Mouse (Mus musculus): Measurements from ENCODE around the gene Tarbp1. TPM values are rescaled to one million over a fixed set of nuclear protein-coding genes. Genes with fewer than 3 reads are reported as not detected.
"Not testable (repeated sequence)": the region's sequence is repeated elsewhere in the genome, so short reads cannot be mapped to it uniquely, and the experiment has no call there.

The Tarbp1 gene
- polyA plus RNA-seq, 1 experiment from 2014 or later: 2.8 TPM

GRCm38 (mm10) chr8:126433827-126434226, 41.0 kb downstream of the Tarbp1 start:
- 87% methylated on average over 7 of the region's 7 CpGs for WGBS
- DNase-seq (ENCODE audit: low spot score): no peak
- no peaks in the 10 kb centered on the region for H3K27me3 ChIP-seq (ENCODE audit: control insufficient read depth, insufficient read depth, low read length)

GRCm38 (mm10) chr8:126429635-126430034, 45.2 kb downstream of the Tarbp1 start:
- no peak overlapping the region for H3K4me3 ChIP-seq (ENCODE audit: low read depth, low read length)
- H3K36me3 ChIP-seq (ENCODE audit: control insufficient read depth, insufficient read depth, low read length): peaks cover 4% of the 10 kb centered on the region
- H3K4me2 ChIP-seq (ENCODE audit: low read depth): no peak overlapping the region
- no peak for DNase-seq (ENCODE audit: low spot score)
- H3K27ac ChIP-seq (ENCODE audit: low read depth, low read length): no peak overlapping the region
- no peaks in the 10 kb centered on the region for H3K4me1 ChIP-seq (ENCODE audit: control insufficient read depth, insufficient read depth, low read length)
- no peaks in the 10 kb centered on the region for H3K9me3 ChIP-seq (ENCODE audit: control insufficient read depth, low read length)
- no peak for ATAC-seq (ENCODE audit: insufficient read depth, low FRiP score, low TSS enrichment)
- H3K27me3 ChIP-seq (ENCODE audit: control insufficient read depth, insufficient read depth, low read length): no peaks in the 10 kb centered on the region
- H3K9ac ChIP-seq (ENCODE audit: low read length): no peak overlapping the region
- 96% methylated on average over 5 of the region's 5 CpGs for WGBS

More at GRCm38 (mm10) chr8:126433827-126434226, 41.0 kb downstream of the Tarbp1 start:
- Histone ChIP-seq H3K36me3 (ENCODE audit: control insufficient read depth, insufficient read depth, low read length) (peaks cover 2% of the 10 kb centered on the region; the same call in 1 of the 2 replicates), H3K4me2 (ENCODE audit: low read depth) (no peak overlapping the region), H3K9ac (ENCODE audit: low read length) (no peak overlapping the region), H3K27ac (ENCODE audit: low read depth, low read length) (no peak overlapping the region), H3K4me3 (ENCODE audit: low read depth, low read length) (no peak overlapping the region), H3K9me3 (ENCODE audit: control insufficient read depth, low read length) (no peaks in the 10 kb centered on the region), H3K4me1 (ENCODE audit: control insufficient read depth, insufficient read depth, low read length) (no peaks in the 10 kb centered on the region)
- no peak for ATAC-seq (ENCODE audit: insufficient read depth, low FRiP score, low TSS enrichment)

GRCm38 (mm10) chr8:126424946-126425345, 49.9 kb downstream of the Tarbp1 start:
- ATAC-seq (ENCODE audit: insufficient read depth, low FRiP score, low TSS enrichment): no peak
- no peak overlapping the region for H3K9ac ChIP-seq (ENCODE audit: low read length)
- H3K4me1 ChIP-seq (ENCODE audit: control insufficient read depth, insufficient read depth, low read length): peaks cover 8% of the 10 kb centered on the region
- H3K27me3 ChIP-seq (ENCODE audit: control insufficient read depth, insufficient read depth, low read length): no peaks in the 10 kb centered on the region
- 76% methylated on average over 1 of the region's 1 CpGs for WGBS
- peaks cover 4% of the 10 kb centered on the region for H3K36me3 ChIP-seq (ENCODE audit: control insufficient read depth, insufficient read depth, low read length)
- H3K4me3 ChIP-seq (ENCODE audit: low read depth, low read length): no peak overlapping the region
- no peaks in the 10 kb centered on the region for H3K9me3 ChIP-seq (ENCODE audit: control insufficient read depth, low read length)
- no peak overlapping the region for H3K4me2 ChIP-seq (ENCODE audit: low read depth)
- no peak overlapping the region for H3K27ac ChIP-seq (ENCODE audit: low read depth, low read length)
- no peak for DNase-seq (ENCODE audit: low spot score)

- no peak overlapping the region for H3K9ac ChIP-seq (ENCODE audit: low read length)
- WGBS: 86% methylated on average over 4 of the region's 4 CpGs
Observed at GRCm38 (mm10) chr8:126424163-126424562, 50.7 kb downstream of the Tarbp1 start.

GRCm38 (mm10) chr8:126422920-126423300, 52.0 kb downstream of the Tarbp1 start:
- Histone ChIP-seq H3K36me3 (ENCODE audit: control insufficient read depth, insufficient read depth, low read length) (no peaks in the 10 kb centered on the region), H3K27ac (ENCODE audit: low read depth, low read length) (peak overlapping the region; percentile 56; the same call in 1 of the 2 replicates), H3K4me2 (ENCODE audit: low read depth) (peak overlapping the region; percentile 84), H3K9me3 (ENCODE audit: control insufficient read depth, low read length) (no peaks in the 10 kb centered on the region), H3K27me3 (ENCODE audit: control insufficient read depth, insufficient read depth, low read length) (no peaks in the 10 kb centered on the region), H3K4me1 (ENCODE audit: control insufficient read depth, insufficient read depth, low read length) (peaks cover 8% of the 10 kb centered on the region), H3K4me3 (ENCODE audit: low read depth, low read length) (peak overlapping the region; percentile 91), H3K9ac (ENCODE audit: low read length) (peak overlapping the region; percentile 82)
- DNase-seq (ENCODE audit: low spot score) (no peak), ATAC-seq (ENCODE audit: insufficient read depth, low FRiP score, low TSS enrichment) (peak; percentile 25)
- WGBS: 11% methylated on average over 9 of the region's 9 CpGs

More at GRCm38 (mm10) chr8:126424163-126424562, 50.7 kb downstream of the Tarbp1 start:
- no peak for DNase-seq (ENCODE audit: low spot score)
- Histone ChIP-seq H3K27me3 (ENCODE audit: control insufficient read depth, insufficient read depth, low read length) (no peaks in the 10 kb centered on the region), H3K4me1 (ENCODE audit: control insufficient read depth, insufficient read depth, low read length) (peaks cover 8% of the 10 kb centered on the region), H3K4me3 (ENCODE audit: low read depth, low read length) (no peak overlapping the region), H3K4me2 (ENCODE audit: low read depth) (no peak overlapping the region), H3K27ac (ENCODE audit: low read depth, low read length) (no peak overlapping the region), H3K9me3 (ENCODE audit: control insufficient read depth, low read length) (no peaks in the 10 kb centered on the region), H3K36me3 (ENCODE audit: control insufficient read depth, insufficient read depth, low read length) (peaks cover 2% of the 10 kb centered on the region; the same call in 1 of the 2 replicates)
- no peak for ATAC-seq (ENCODE audit: insufficient read depth, low FRiP score, low TSS enrichment)

- no peaks in the 10 kb centered on the region for H3K36me3 ChIP-seq (ENCODE audit: control insufficient read depth, insufficient read depth, low read length)
- H3K4me3 ChIP-seq (ENCODE audit: low read depth, low read length): peak within 1 kb of the TSS; percentile 91
- ATAC-seq (ENCODE audit: insufficient read depth, low FRiP score, low TSS enrichment) (peak; percentile 97), DNase-seq (ENCODE audit: low spot score) (peak; percentile 97)
- peak within 1 kb of the TSS; percentile 84 for H3K4me2 ChIP-seq (ENCODE audit: low read depth)
- no peaks in the 10 kb centered on the region for H3K9me3 ChIP-seq (ENCODE audit: control insufficient read depth, low read length)
- no peaks in the 10 kb centered on the region for H3K27me3 ChIP-seq (ENCODE audit: control insufficient read depth, insufficient read depth, low read length)
- WGBS: under 1% methylated on average over 61 of the region's 61 CpGs
- H3K27ac ChIP-seq (ENCODE audit: low read depth, low read length): peak within 1 kb of the TSS; percentile 56; the same call in 1 of the 2 replicates
- peaks cover 8% of the 10 kb centered on the region for H3K4me1 ChIP-seq (ENCODE audit: control insufficient read depth, insufficient read depth, low read length)
- H3K9ac ChIP-seq (ENCODE audit: low read length): peak within 1 kb of the TSS; percentile 82
Observed at GRCm38 (mm10) chr8:126422174-126422919, 52.5 kb downstream of the Tarbp1 start, which contains the start of gene Coa6. Gene Coa6 (plus strand): TSS chr8:126422515.

- Histone ChIP-seq H3K9ac (ENCODE audit: low read length) (no peak overlapping the region), H3K9me3 (ENCODE audit: control insufficient read depth, low read length) (no peaks in the 10 kb centered on the region), H3K4me3 (ENCODE audit: low read depth, low read length) (no peak overlapping the region), H3K4me1 (ENCODE audit: control insufficient read depth, insufficient read depth, low read length) (peaks cover 8% of the 10 kb centered on the region), H3K36me3 (ENCODE audit: control insufficient read depth, insufficient read depth, low read length) (no peaks in the 10 kb centered on the region), H3K4me2 (ENCODE audit: low read depth) (no peak overlapping the region), H3K27ac (ENCODE audit: low read depth, low read length) (no peak overlapping the region), H3K27me3 (ENCODE audit: control insufficient read depth, insufficient read depth, low read length) (no peaks in the 10 kb centered on the region)
- ATAC-seq (ENCODE audit: insufficient read depth, low FRiP score, low TSS enrichment): no peak
- DNase-seq (ENCODE audit: low spot score): no peak
- 81% methylated on average over 3 of the region's 3 CpGs for WGBS
Observed at GRCm38 (mm10) chr8:126420834-126421233, 54.0 kb downstream of the Tarbp1 start.

- no peak for ATAC-seq (ENCODE audit: insufficient read depth, low FRiP score, low TSS enrichment)
- no peak overlapping the region for H3K4me3 ChIP-seq (ENCODE audit: low read depth, low read length)
- no peak overlapping the region for H3K27ac ChIP-seq (ENCODE audit: low read depth, low read length)
- no peaks in the 10 kb centered on the region for H3K36me3 ChIP-seq (ENCODE audit: control insufficient read depth, insufficient read depth, low read length)
- no peak overlapping the region for H3K4me2 ChIP-seq (ENCODE audit: low read depth)
- H3K27me3 ChIP-seq (ENCODE audit: control insufficient read depth, insufficient read depth, low read length): no peaks in the 10 kb centered on the region
- no peaks in the 10 kb centered on the region for H3K4me1 ChIP-seq (ENCODE audit: control insufficient read depth, insufficient read depth, low read length)
- no peak for DNase-seq (ENCODE audit: low spot score)
- 78% methylated on average over 4 of the region's 4 CpGs for WGBS
- no peaks in the 10 kb centered on the region for H3K9me3 ChIP-seq (ENCODE audit: control insufficient read depth, low read length)
- H3K9ac ChIP-seq (ENCODE audit: low read length): no peak overlapping the region
Observed at GRCm38 (mm10) chr8:126405030-126405429, 69.8 kb downstream of the Tarbp1 start.

GRCm38 (mm10) chr8:126404550-126404949, 70.3 kb downstream of the Tarbp1 start:
- H3K4me1 ChIP-seq (ENCODE audit: control insufficient read depth, insufficient read depth, low read length); H3K4me2 ChIP-seq (ENCODE audit: low read depth); H3K9me3 ChIP-seq (ENCODE audit: control insufficient read depth, low read length); H3K9ac ChIP-seq (ENCODE audit: low read length); H3K4me3 ChIP-seq (ENCODE audit: low read depth, low read length); H3K27me3 ChIP-seq (ENCODE audit: control insufficient read depth, insufficient read depth, low read length); ATAC-seq (ENCODE audit: insufficient read depth, low FRiP score, low TSS enrichment); H3K36me3 ChIP-seq (ENCODE audit: control insufficient read depth, insufficient read depth, low read length); H3K27ac ChIP-seq (ENCODE audit: low read depth, low read length): not testable (repeated sequence)
- peak; percentile 25 for DNase-seq (ENCODE audit: low spot score)

All from neural tube, embryonic 11.5 days (tissue).